Mouse (Mus musculus): ENCODE results near the gene Lmntd1.

Lmntd1 gene

DNA sequence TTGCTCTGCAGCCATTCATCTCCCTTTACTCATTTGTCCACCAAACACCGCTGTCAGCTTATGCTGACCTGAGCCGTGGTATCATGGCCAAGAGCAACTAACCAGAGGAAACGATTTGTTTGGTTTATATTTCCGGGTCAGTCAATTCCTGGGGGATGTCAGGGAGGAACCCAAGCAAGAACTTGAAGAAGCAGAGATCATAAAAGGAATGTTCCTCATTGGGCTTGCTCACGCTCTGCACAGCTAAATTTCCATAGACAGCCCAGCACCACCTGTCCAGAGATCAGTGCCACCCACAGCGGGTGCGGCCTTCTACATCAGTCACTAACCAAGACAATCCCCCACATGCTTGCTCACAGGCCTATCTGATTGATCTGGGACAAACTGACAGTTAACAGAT is at the start of gene Lmntd1:
TSS of gene Lmntd1 (minus strand) at position 101 of the 400 bp plus-strand sequence.
- no peak for DNase-seq (ENCODE audit: low read depth)

DNA sequence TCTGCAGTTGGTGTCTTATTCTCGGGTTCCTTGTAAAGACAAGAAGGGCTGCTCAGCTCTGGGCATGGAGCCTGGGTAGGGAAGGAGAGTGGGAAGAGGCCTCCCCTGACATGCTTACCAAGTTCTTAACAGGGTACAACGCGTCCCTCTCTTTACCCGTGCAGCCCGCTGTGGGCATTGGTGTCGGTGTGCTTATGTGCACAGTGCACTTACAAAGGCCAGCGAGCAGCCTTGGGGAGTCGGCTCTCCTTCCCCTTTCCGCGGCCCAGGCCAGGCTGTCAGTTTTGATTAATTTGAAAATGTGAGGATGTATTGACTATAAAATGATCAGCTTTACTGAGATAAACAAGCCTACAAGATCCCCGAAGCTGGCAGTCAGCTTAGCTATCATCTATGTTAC is 46.8 kb upstream of the Lmntd1 start:
- no peak for DNase-seq (ENCODE audit: low read depth)

DNA sequence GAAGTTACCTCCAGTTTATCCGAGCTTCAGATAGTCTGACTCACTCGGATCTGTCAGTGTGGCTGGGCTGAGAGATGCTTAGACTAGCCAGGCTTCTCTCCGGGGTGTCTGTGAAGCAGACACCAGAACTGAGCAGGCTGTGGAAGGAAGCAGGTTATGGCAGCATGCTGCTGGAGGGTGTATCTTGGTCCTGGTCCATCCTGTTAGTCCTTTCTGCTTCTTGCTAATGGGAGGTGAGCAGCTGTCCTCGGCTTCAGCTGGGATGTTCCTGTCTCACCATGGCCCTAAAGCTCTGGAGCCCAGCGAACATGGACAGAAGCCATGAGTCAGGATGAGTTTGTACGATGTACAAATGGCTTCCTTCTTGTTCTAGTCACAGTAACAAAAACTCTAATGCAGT is 45.0 kb upstream of the Lmntd1 start:
- DNase-seq (ENCODE audit: low read depth), result no peak

GRCm38 (mm10) chr6:145656740-145657591 is 42.8 kb upstream of the Lmntd1 start:
- no peak for DNase-seq (ENCODE audit: low read depth)

DNA sequence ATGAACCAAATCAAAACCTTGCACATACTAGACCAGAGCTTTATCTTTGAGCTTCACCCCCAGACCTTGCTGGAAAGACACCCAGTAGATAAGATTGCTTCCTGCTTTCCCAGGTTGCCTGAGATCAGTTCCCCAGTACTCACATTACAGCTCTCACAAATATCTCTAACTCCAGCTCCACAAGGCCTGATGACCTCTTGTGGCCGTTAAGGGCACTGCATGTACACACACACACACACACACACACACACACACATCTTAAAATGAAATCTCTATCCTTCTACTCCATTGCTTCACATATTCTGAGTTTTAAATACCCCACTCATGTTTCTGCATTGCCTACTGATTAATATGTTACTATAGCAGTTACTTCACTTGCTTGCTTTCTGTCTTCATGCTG is 41.6 kb upstream of the Lmntd1 start:
- DNase-seq (ENCODE audit: low read depth), result no peak

DNA sequence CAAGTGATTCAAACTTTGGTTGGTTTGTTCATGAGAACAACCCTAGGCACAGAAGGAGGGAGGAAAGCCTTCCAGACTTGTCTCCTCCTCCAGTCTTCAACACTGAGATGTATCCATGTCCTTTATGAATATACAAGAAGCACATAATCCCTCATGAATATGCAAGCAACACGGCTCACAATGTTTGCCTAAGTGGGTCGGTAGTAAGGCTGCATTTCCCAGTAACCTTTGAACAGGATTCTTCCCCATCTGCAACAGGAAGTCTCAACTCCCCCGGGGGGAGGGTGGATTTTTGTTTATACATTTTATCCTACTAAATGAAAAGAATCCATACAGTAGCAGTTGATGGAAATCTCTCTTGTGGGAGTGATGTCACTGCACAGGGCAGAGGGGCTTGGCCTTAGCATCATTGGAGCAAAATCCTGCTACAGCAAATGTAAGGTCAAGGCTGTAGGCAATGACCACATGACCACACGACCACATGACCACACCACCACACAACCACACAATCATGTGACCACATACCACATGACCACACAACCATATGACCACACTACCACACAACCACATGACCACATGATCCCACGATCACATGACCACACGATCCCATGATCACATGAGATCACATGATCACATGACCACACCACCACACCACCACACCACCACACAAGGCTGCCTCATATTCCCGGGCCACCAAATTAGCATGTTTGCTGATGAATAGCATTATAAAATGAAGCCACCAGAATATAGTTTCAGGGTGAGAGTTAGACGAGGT is 40.1 kb upstream of the Lmntd1 start:
- DNase-seq (ENCODE audit: low read depth), result no peak

- no peak for DNase-seq (ENCODE audit: low read depth)
Observed at GRCm38 (mm10) chr6:145653626-145654025, 39.5 kb upstream of the Lmntd1 start.

DNA sequence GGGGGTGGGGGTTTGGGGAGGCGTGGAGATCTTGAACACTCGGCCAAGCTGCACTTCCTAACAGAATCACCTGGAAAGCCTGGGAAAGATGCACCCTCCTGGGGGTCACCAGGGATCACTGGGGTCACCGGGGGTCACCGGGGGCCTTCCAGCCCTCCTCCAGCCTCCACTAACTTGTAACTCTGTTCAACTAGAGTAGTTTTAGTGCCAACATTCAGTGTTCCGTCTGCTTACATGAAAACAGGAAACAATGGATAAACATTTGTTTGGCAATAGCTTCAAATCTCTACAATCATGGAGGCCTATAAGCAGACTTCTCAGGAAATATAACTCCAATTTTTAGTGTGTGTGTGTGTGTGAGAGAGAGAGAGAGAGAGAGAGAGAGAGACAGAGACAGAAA is 38.9 kb upstream of the Lmntd1 start:
- DNase-seq (ENCODE audit: low read depth), result no peak

DNA sequence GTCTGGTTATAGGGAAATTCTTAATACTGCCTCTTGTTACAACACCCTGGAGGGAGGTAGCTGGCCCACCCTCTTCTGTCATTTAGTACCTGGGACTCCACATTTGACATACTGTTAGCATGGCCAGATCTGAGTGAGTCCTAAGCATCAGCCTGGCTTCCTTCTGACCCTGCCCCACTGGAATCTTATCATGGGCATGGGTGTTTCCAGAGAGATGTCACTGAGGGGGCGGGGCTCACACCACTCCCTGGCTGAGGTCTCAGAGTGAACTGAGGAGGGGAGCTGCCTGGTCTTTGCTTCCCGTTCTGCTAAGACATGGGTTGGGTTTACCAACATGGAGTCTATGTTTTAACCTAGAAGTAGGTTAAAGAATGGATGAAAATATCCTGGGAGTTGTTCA is 37.9 kb upstream of the Lmntd1 start:
- no peak for DNase-seq (ENCODE audit: low read depth)

DNA sequence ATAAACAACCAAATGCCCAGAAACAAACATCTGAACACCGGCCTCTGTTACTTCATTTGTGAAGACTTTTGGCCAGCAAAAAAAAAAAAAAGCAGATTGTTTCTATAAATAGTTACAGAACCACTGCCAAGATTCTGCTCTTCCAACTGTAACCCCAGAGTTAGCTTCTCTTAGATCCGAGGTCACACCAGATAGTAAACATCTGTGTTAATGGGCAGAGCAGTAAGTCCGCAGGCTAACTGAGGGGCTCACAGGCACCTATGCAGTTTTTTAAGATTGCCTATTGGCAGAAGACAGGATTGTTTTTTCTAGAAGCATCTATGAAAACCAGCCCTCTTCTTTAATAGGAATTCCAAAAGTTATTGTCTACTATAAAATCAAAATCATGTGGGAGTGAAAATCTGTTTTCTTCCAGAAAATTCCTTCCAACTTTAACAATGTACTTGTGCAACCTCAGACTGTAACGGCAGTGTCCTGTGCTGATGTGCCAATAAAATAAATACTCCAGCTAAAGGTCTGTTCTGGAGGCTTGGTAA is 26.9 kb upstream of the Lmntd1 start:
- DNase-seq (ENCODE audit: low read depth), result no peak

DNA sequence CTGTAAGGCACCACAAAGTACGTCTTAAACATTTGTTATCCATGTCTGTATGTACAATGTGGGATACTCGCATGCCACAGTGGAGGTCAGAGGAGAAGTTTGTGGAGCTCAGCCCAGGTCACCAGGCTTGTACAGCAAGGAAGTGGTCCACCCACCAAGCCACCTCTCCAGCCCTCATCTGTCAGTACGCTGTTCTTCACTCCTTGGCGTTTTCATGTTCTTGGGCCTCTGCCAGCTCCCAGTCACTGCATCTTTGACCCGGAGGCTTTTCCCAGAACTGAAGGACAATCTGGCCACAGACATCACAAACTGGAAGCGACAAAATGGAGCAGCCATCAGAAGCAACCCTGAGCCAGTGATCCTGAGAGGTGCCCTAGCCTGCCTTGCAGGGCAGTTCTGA is 24.1 kb upstream of the Lmntd1 start:
- DNase-seq (ENCODE audit: low read depth), result no peak

DNA sequence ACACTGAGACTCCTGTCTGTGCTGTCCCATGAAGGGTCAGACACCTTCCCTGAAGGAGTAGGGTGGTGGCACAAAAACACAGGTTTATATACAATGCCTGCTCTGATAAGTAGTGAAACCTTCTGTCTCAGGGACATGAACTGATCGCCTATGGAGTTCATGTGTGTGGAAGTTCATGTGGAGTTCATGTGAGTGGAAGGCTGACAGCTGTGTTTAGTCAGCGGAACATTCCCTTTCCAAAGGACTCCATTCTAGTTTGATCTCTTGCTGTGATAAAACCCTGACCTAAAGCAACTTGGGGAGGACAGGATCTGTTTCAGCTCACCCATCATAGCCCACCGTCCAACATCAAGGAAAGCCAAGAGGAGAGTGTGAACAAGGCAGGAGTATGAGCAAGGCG is 22.6 kb upstream of the Lmntd1 start:
- DNase-seq (ENCODE audit: low read depth), result no peak

DNA sequence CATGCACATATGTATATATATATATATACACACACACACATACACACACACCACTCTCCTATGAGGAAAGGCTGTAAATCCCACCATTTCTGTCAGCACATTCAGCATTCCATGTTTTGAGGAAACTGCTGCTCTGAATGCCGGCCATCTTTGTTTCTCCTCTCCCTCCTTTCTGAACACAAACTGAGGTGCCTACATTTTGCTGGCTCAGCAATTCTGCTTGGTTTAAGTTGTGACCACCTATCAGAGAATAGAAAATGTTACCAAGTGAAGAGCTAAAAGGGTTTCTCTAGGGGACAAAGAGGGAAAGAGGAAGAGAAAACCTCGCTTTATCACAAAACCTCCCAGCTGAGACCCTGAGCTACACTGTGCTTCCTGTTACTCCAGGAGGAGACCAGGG is 20.3 kb upstream of the Lmntd1 start:
- DNase-seq (ENCODE audit: low read depth), result no peak

DNA sequence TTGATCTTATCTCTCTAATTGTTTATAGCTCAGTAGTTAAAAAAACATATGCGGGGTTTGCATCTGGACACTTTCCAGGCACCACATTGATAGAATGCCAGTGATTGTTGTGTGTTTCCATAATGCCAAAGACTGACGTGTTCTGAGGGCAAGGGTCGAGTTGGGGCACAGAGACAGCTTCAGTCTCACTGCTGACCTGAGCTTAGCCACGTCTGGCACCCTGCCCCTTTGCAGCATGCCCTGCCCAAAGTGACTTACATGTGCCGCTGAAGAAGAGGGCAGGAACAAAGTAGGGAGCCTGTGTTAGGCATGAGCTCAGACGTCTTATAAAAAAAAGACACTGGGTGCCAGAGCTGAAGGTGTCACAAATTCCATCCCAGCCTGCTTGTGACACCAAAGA is 16.1 kb upstream of the Lmntd1 start:
- no peak for DNase-seq (ENCODE audit: low read depth)

- no peak for DNase-seq (ENCODE audit: low read depth)
Observed at GRCm38 (mm10) chr6:145623141-145623540, 9.0 kb upstream of the Lmntd1 start.

DNA sequence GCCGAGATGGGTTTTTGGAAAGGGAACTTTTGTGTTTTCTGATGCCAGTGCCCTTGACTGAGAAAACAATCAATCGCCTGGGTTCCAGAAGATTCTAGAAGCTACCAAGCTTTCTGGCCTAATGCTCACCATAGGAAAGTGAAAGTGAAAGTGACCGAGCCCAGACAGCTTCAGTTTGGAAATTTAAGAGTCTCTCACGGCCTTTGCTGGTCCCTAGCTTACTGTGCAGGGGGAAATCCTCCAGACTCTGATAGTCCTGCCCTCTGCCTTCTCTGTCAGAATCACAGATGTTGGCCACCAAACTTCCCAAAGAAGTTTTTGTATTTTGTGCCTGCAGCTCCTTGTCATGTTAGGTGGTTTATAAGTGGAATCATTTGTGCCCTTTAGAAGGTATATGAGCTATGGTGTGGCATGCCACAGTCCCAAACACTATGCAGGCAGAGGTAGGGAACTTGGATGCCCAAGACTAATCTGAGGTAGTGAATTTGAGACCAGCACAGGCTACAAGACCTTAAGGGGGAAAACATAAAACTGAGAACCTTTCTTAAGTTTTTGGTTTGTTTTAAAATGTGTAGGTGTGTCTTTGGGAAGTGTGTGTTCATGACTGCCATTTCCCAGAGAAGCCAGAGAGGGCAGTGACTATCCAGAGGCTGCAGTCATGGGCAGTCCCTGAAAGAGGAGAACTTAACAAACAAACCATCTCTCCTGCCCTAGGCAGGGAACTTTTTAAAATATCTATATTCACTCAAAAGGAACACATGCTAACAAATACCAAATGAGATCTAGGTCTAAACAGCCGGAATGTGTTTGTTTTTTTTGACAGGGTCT is 2.5 kb upstream of the Lmntd1 start:
- DNase-seq (ENCODE audit: low read depth), result no peak

GRCm38 (mm10) chr6:145615666-145616210 is 1.6 kb upstream of the Lmntd1 start, which contains the start of gene Tuba3b:
Gene Tuba3b (plus strand): TSS chr6:145615757.
- DNase-seq (ENCODE audit: low read depth), result no peak

- DNase-seq (ENCODE audit: low read depth), result no peak
Observed at GRCm38 (mm10) chr6:145612611-145613010, 1.5 kb downstream of the Lmntd1 start.

DNA sequence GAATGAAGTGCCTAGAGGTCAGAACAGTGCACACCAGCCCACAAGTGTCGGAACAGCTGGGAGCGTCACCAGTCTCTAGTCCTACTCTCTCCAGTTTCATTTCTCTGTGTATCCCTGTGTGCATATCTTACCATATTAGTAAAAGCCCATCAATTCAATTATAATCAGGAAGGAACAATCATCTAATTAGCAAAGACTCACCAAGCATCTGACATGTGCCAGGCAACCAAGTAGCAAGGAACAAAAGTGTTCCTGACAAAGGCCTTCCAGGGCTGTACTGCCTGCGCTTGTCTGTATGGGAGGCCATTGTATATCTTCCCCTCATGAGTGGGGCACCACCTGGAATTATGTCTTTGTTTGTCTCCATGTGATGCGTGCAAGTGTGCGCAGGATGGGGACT is 3.2 kb downstream of the Lmntd1 start:
- no peak for DNase-seq (ENCODE audit: low read depth)

GRCm38 (mm10) chr6:145608693-145609092 is 5.4 kb downstream of the Lmntd1 start:
- no peak for DNase-seq (ENCODE audit: low read depth)

DNA sequence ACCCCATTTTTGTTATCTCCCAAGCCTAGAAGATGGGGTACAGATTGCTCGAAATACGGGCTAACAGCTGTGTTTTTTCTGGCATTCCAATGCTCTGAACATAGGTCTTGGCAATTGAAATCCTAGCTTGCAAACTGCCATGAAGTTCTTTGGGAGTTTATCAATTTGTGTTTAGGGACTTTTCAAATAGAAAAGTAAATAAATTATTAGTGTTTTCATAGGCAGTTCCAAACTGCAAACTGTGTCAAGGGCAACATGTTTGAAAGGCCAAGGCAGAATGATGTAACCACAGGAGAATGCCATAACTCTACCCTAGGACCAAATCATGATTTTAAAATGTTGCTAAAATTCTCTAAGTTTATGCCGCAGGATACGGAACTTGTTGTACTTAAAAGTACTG is 6.4 kb downstream of the Lmntd1 start:
- DNase-seq (ENCODE audit: low read depth), result no peak

GRCm38 (mm10) chr6:145605203-145605602 is 8.9 kb downstream of the Lmntd1 start:
- DNase-seq (ENCODE audit: low read depth), result no peak
